Mouse (Mus musculus) small intestine, adult 2 months (tissue): ENCODE data around the gene Zfp414.

Source experiments
- CTCF ChIP-seq: fragments of 200-500 bp; IDR thresholded peaks from 2 replicates; pipeline ENCODE4 v1.5.1; 2012; ENCODE audit warnings: low read depth, mild to moderate bottlenecking, control low read depth, inconsistent platforms, low read length, moderate library complexity, mixed read lengths; ENCODE audit not compliant: insufficient replicate concordance, insufficient read length; ENCODE audit errors: extremely low read depth
- POLR2A ChIP-seq: fragments of 200-500 bp; IDR thresholded peaks from 2 replicates; pipeline ENCODE4 v1.6.1; 2012; ENCODE audit warnings: low read depth, mild to moderate bottlenecking, control low read depth, inconsistent platforms, low read length, moderate library complexity

DNA sequence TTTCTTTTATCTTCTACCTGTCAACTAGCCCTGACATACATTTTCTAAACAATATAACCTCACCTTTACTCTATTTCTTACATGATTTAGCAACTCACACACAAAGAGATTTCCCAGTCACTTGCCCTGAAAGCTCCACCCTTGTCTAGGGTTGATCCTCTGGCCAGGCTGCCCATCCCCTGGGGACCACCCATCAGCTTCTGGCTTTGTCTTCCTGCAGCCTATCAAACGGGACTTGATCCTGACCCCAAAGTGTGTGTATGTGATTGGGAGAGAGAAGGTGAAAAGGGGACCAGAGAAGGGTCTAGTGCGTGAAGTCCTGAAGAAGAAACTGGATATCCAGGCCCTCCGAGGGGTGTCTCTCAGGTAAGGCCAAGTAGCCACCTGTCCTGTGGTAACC lies 28.1 kb upstream of the Zfp414 start:
- TF ChIP-seq CTCF, result no peak
- no peak for TF ChIP-seq POLR2A
